Mouse (Mus musculus): Measurements from ENCODE around the gene Polr2f. TPM values are rescaled to one million over a fixed set of nuclear protein-coding genes. Genes with fewer than 3 reads are reported as not detected.

Gene Polr2f
- 293 and 308 TPM in 2 replicates for polyA plus RNA-seq (2015; fragmentation: Nextera tagmentation; extraction: Ambion mirVana)

GRCm38 (mm10) chr15:79140866-79141565, at the start of gene Polr2f, which contains the start of gene 1700088E04Rik:
Polr2f (plus strand) TSS chr15:79141009.
1700088E04Rik (minus strand) TSS chr15:79141253.
- no peak within 1 kb of the TSS for H3K27ac ChIP-seq (replicated peaks)
- under 1% methylated on average over 57 of the region's 57 CpGs for WGBS

DNA sequence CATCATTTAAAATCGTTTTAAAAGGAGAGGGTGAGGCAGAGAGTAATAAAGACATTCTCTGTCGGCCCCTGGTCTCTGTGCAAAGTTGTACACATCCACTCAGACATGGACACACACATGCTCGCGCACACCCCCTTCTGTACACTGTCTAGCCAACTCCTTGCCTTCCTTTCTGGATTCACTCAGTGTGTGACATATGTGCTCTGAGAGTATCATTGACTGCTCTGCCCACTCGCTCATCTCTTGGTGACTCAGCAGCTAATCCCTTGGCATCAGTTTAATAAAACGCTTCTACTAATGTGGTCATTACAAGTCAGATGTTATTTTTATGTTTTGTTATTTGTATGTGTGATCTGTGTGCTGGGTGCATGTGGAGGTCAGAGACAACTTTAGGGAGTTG, 48.5 kb upstream of the Polr2f start:
- H3K4me3 ChIP-seq, result no peak overlapping the region
- ATAC-seq (replicated peaks), result no peak
- peaks cover 72% of the 10 kb centered on the region for H3K36me3 ChIP-seq
- H3K9me3 ChIP-seq, result no peaks in the 10 kb centered on the region
- no peaks in the 10 kb centered on the region for H3K4me1 ChIP-seq
- H3K9ac ChIP-seq (replicated peaks), result no peak overlapping the region
- no peak overlapping the region for H3K4me2 ChIP-seq (replicated peaks)
- 95% methylated on average over 6 of the region's 6 CpGs for WGBS
- no peaks in the 10 kb centered on the region for H3K27me3 ChIP-seq
- no peak overlapping the region for H3K27ac ChIP-seq (replicated peaks)

More at GRCm38 (mm10) chr15:79140866-79141565, at the start of gene Polr2f, which contains the start of gene 1700088E04Rik:
- Histone ChIP-seq H3K9me3 (no peaks in the 10 kb centered on the region), H3K4me2 (replicated peaks) (peak within 1 kb of the TSS; percentile 93), H3K4me1 (peaks cover 20% of the 10 kb centered on the region), H3K9ac (replicated peaks) (peak within 1 kb of the TSS; percentile 73), H3K27me3 (no peaks in the 10 kb centered on the region), H3K4me3 (peak within 1 kb of the TSS; percentile 82), H3K36me3 (peaks cover 14% of the 10 kb centered on the region)
- peak; percentile 95 for ATAC-seq (replicated peaks)

DNA sequence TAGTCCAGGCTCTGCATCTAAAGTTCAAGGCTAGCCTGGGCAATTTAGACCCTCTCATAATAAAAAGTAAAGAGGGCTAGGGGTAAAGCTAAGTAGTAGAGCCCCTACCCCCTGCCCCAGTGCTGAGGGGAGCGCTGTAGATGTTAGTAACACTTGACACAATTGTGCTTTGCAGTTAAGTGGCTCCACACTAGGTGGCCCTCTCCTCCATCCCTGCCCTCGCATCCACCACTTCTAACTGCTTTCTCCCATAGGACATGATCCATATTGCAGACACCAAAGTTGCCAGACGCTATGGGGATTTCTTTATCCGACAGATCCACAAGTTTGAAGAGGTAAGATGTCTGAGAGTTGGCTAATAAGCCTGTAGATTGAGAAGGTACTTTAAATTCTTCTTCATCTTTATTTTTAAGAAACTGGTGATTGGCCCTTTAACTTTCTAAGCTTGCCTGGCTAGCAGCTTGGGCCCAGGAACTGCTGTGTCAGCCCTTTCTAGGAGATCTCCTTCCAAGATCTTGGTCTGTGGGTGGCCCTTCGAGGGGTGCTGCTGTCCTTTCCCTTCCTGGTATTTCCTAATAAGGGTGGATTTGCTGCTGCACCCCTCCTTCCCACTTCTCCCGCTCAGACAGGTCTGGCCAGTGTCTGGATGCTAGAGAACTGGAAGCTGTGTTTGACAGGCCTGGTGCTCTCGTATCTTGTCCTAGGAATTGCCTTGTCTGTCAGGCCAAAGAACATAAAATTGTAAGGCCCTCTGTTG, 47.5 kb upstream of the Polr2f start:
- WGBS, result 82% methylated on average over 7 of the region's 7 CpGs
- Histone ChIP-seq H3K4me3 (no peak overlapping the region), H3K36me3 (peaks cover 66% of the 10 kb centered on the region), H3K27me3 (no peaks in the 10 kb centered on the region), H3K9ac (replicated peaks) (no peak overlapping the region), H3K27ac (replicated peaks) (no peak overlapping the region), H3K4me2 (replicated peaks) (no peak overlapping the region), H3K9me3 (no peaks in the 10 kb centered on the region), H3K4me1 (no peaks in the 10 kb centered on the region)
- ATAC-seq (replicated peaks), result no peak

DNA sequence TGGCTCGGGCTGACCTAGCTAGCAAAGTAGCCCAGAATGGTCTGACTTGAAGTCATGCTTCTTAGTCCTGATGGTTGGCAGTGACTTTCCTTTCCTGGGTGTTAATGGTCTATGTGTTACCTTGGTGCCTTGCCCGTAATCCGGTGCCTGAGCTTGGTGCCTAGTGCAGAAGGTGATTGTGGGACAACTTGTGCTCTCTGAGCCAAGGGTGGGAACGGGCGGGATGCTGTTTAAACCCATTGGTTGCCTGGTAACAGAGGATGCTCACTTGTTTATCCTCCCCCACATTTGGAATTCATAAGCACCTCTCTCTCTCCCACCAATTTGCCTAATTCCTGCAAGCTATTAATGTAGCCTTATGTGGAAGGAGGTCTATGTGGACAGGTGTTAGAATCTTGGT, 45.3 kb upstream of the Polr2f start:
- no peak overlapping the region for H3K9ac ChIP-seq (replicated peaks)
- H3K27me3 ChIP-seq, result no peaks in the 10 kb centered on the region
- H3K36me3 ChIP-seq, result peaks cover 51% of the 10 kb centered on the region
- WGBS, result 90% methylated on average over 5 of the region's 5 CpGs
- no peak overlapping the region for H3K4me3 ChIP-seq
- H3K27ac ChIP-seq (replicated peaks), result no peak overlapping the region
- ATAC-seq (replicated peaks), result no peak
- no peaks in the 10 kb centered on the region for H3K4me1 ChIP-seq
- H3K4me2 ChIP-seq (replicated peaks), result no peak overlapping the region
- H3K9me3 ChIP-seq, result no peaks in the 10 kb centered on the region

DNA sequence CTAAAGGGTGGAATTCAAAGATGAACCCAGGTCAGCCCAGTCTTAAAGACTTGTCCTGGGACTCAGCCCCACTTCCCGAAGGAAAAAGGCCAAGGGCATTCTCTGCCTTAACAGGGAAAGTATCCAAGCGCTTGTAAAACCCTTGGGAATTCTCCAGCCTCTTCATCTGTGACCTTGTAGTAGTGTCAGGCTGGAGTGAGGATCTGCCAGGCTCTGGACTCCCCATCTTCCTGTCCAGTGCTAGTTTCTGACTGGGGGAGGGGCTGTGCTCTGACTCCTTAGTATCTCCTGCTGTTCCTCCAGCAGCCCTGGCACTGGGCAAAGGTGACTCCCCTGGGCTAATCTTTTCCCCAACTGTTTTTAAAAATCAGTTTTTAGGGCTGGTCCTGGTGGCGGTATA, 44.3 kb upstream of the Polr2f start:
- Histone ChIP-seq H3K9ac (replicated peaks) (no peak overlapping the region), H3K27me3 (no peaks in the 10 kb centered on the region), H3K4me3 (no peak overlapping the region), H3K4me2 (replicated peaks) (no peak overlapping the region), H3K9me3 (no peaks in the 10 kb centered on the region), H3K36me3 (peaks cover 43% of the 10 kb centered on the region), H3K27ac (replicated peaks) (no peak overlapping the region), H3K4me1 (no peaks in the 10 kb centered on the region)
- WGBS, result 80% methylated on average over 3 of the region's 3 CpGs
- ATAC-seq (replicated peaks), result no peak

DNA sequence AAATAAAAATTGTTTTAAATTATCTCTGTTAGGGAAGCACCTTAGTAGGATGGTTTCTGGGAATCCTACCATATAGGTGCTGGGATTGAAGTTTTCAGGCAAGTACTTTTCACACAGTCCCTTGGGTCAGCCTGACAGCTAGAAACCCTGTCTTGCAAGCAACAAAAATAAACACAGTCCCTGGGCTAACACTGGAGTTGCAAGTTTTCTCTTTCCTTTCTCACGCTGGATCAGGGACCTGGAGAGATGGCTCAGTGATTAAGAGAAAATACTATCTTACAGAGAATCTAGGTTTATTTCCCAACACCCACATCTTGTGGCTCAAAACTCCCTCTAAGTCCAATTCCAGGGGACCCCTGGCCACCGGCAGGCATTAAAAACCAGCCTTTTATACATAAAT, 43.7 kb upstream of the Polr2f start:
- Histone ChIP-seq H3K9ac (replicated peaks) (no peak overlapping the region), H3K27ac (replicated peaks) (no peak overlapping the region), H3K36me3 (peaks cover 37% of the 10 kb centered on the region), H3K4me2 (replicated peaks) (no peak overlapping the region), H3K9me3 (no peaks in the 10 kb centered on the region), H3K4me1 (no peaks in the 10 kb centered on the region), H3K27me3 (no peaks in the 10 kb centered on the region), H3K4me3 (no peak overlapping the region)
- 61% methylated on average over 2 of the region's 2 CpGs for WGBS
- ATAC-seq (replicated peaks), result no peak

GRCm38 (mm10) chr15:79097611-79098025, 43.2 kb upstream of the Polr2f start:
- no peak for ATAC-seq (replicated peaks)
- peaks cover 32% of the 10 kb centered on the region for H3K36me3 ChIP-seq
- no peaks in the 10 kb centered on the region for H3K4me1 ChIP-seq
- H3K4me2 ChIP-seq (replicated peaks), result no peak overlapping the region
- no peaks in the 10 kb centered on the region for H3K27me3 ChIP-seq
- no peak overlapping the region; the same call in 1 of the 2 replicates for H3K27ac ChIP-seq (replicated peaks)
- 55% methylated on average over 6 of the region's 6 CpGs for WGBS
- H3K9ac ChIP-seq (replicated peaks), result no peak overlapping the region
- H3K4me3 ChIP-seq, result no peak overlapping the region
- H3K9me3 ChIP-seq, result no peaks in the 10 kb centered on the region

- WGBS, result 63% methylated on average over 5 of the region's 5 CpGs
- Histone ChIP-seq H3K4me2 (replicated peaks) (no peak overlapping the region), H3K9me3 (no peaks in the 10 kb centered on the region), H3K9ac (replicated peaks) (no peak overlapping the region), H3K27ac (replicated peaks) (no peak overlapping the region), H3K4me1 (no peaks in the 10 kb centered on the region), H3K36me3 (peaks cover 26% of the 10 kb centered on the region), H3K4me3 (no peak overlapping the region), H3K27me3 (no peaks in the 10 kb centered on the region)
- ATAC-seq (replicated peaks), result no peak
These were observed 42.6 kb upstream of the Polr2f start for GRCm38 (mm10) chr15:79098220-79098619.

- Histone ChIP-seq H3K9me3 (no peaks in the 10 kb centered on the region), H3K4me1 (no peaks in the 10 kb centered on the region), H3K4me3 (no peak overlapping the region), H3K27me3 (no peaks in the 10 kb centered on the region), H3K36me3 (peaks cover 20% of the 10 kb centered on the region), H3K4me2 (replicated peaks) (no peak overlapping the region), H3K9ac (replicated peaks) (no peak overlapping the region), H3K27ac (replicated peaks) (no peak overlapping the region)
- WGBS, result 50% methylated on average over 7 of the region's 7 CpGs
- no peak for ATAC-seq (replicated peaks)
These were observed 41.9 kb upstream of the Polr2f start for GRCm38 (mm10) chr15:79098868-79099267.

DNA sequence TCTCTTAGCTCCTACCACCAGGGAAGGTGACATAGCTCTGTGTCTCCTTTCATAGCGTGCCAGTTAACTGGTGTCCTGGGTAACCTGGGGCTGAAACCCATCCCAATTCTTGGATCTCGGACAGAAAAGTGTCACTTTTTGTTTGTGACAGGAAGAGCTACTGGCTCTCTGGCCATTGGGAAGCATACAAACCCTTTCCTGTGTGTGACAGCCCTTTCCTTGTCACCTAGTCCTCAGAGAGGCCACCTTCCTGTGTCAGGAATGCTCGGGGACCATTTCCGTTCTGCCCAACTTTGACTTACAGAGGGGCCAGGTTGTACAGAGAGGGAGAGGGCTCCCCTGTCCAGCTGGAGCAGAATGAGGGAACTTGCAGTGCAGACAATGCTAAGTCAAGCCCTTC, 41.4 kb upstream of the Polr2f start:
- Histone ChIP-seq H3K4me1 (no peaks in the 10 kb centered on the region), H3K4me2 (replicated peaks) (no peak overlapping the region), H3K27ac (replicated peaks) (no peak overlapping the region), H3K36me3 (peaks cover 14% of the 10 kb centered on the region), H3K27me3 (no peaks in the 10 kb centered on the region), H3K4me3 (no peak overlapping the region), H3K9me3 (no peaks in the 10 kb centered on the region), H3K9ac (replicated peaks) (no peak overlapping the region)
- 63% methylated on average over 4 of the region's 4 CpGs for WGBS
- ATAC-seq (replicated peaks), result no peak

DNA sequence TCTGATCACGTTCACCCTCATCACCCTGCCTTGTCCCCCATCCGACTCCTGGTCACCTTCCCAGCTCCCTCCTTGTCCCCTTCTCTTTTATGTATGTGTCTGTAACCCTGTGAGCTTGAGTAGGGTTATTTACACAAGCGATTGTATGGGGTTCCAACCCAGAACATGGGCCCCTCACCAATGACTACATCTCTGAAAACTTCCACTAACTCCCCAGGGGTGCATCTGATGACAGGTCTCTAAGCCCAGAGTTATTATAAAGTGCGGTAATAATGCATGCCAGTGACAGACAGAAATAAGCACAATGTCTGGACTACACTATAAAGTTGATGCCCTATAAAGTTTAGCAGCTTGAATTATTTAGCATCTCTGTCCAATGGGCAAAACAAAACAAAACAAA, 40.4 kb upstream of the Polr2f start:
- no peaks in the 10 kb centered on the region for H3K27me3 ChIP-seq
- no peak overlapping the region for H3K9ac ChIP-seq (replicated peaks)
- no peak overlapping the region for H3K4me3 ChIP-seq
- H3K4me1 ChIP-seq, result no peaks in the 10 kb centered on the region
- no peak overlapping the region for H3K4me2 ChIP-seq (replicated peaks)
- no peak for ATAC-seq (replicated peaks)
- H3K36me3 ChIP-seq, result peaks cover 8% of the 10 kb centered on the region; the same call in 1 of the 2 replicates
- H3K27ac ChIP-seq (replicated peaks), result no peak overlapping the region
- 83% methylated on average over 4 of the region's 4 CpGs for WGBS
- H3K9me3 ChIP-seq, result no peaks in the 10 kb centered on the region

GRCm38 (mm10) chr15:79101531-79101930, 39.3 kb upstream of the Polr2f start:
- H3K4me1 ChIP-seq, result no peaks in the 10 kb centered on the region
- no peak overlapping the region for H3K27ac ChIP-seq (replicated peaks)
- H3K9ac ChIP-seq (replicated peaks), result no peak overlapping the region
- no peaks in the 10 kb centered on the region for H3K36me3 ChIP-seq
- H3K9me3 ChIP-seq, result no peaks in the 10 kb centered on the region
- H3K4me3 ChIP-seq, result no peak overlapping the region
- ATAC-seq (replicated peaks), result no peak
- H3K4me2 ChIP-seq (replicated peaks), result no peak overlapping the region
- no peaks in the 10 kb centered on the region for H3K27me3 ChIP-seq
